8 mouse cellular contexts compared by ENCODE assay signal in the genomic region with DNA sequence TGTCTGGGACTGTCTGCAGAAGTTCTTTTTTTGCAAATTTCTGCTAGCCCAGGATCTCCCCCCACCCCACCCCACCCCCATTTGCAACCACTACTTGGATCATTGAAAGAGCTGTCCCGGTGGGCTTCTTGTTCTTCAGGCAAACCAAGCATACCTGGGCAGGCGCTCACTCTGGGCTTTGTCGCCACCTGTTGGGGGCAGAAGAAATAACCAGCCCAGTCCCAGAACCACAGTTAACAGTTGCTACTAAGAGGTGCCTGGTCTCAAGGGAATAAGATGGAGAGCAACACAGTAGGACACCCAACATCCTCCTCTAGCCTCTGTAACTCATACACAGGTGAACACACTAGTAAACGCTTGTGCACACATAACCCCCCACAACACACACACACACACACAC. TPM values are rescaled to one million over a fixed set of nuclear protein-coding genes. Genes with fewer than 3 reads are reported as not detected.
A peak's percentile ranks its signal among the peaks of the same experiment; 100 is the strongest.
DNase-seq lines count a peak whose midpoint lies in the region; ATAC-seq and TF ChIP-seq lines count a peak whose summit lies in the region.

No protein-coding gene starts in this region.

- peak; percentile 63 for TF ChIP-seq CTCF in heart, adult 2 months (IDR thresholded peaks at IDR 0.05)

- H3K4me3 ChIP-seq in heart, adult 2 months: no peak overlapping the region
- H3K4me3 ChIP-seq in heart, embryonic 10.5 days: no peak overlapping the region

- intact Hi-C loops in heart, adult 2 months (cut with DNase I): loop anchor here (2.0 kb wide), 1 partner anchor 250 kb away; no protein-coding TSS in a partner anchor

- peak in 1 of 2 experiments; percentile 35 for DNase-seq in heart, adult 2 months
- no peak for DNase-seq in heart, embryonic 10.5 days (ENCODE audit: low spot score)
- DNase-seq in right cerebral cortex, adult 2 months (ENCODE audit: low spot score in 2 of 2): peak; percentile 45 to 60
- DNase-seq in right cerebral cortex, adult 18-20 months: no peak
- DNase-seq in cerebellum, adult 11-12 months: peak; percentile 38

- peaks cover 14% of the 10 kb centered on the region for H3K27me3 ChIP-seq in heart, adult 2 months (ENCODE audit: control insufficient read depth, insufficient read depth, low read length)
- peaks cover 81% of the 10 kb centered on the region for H3K27me3 ChIP-seq in heart, embryonic 10.5 days (ENCODE audit: insufficient read depth, poor library complexity, severe bottlenecking)

- 0% methylated on average over 4 of the region's 4 CpGs for WGBS in heart, adult 2 months
- 2% methylated on average over 4 of the region's 4 CpGs for WGBS in heart, embryonic 10.5 days

- H3K27ac ChIP-seq in heart, adult 2 months: no peak overlapping the region
- H3K27ac ChIP-seq in heart, embryonic 10.5 days: no peak overlapping the region

- TF ChIP-seq POLR2A in heart, adult 2 months (IDR thresholded peaks at IDR 0.05; ENCODE audit: insufficient read depth, low read depth, low read length): no peak

- no peak overlapping the region for H3K9ac ChIP-seq in heart, adult 2 months (ENCODE audit: low read depth, low read length)

- H3K79me2 ChIP-seq in heart, adult 2 months (replicated peaks; ENCODE audit: control insufficient read depth, insufficient read depth, low read length): no peaks in the 10 kb centered on the region

- peak; percentile 61 for ATAC-seq in granulocyte monocyte progenitor cell, adult 5-6 weeks (replicated peaks; ENCODE audit: poor library complexity, severe bottlenecking)
- ATAC-seq in megakaryocyte progenitor cell, adult 5-6 weeks (replicated peaks; ENCODE audit: poor library complexity): peak; percentile 71
- no peak for ATAC-seq in inflammation-experienced regulatory T-cells, adult 6 months

- H3K36me3 ChIP-seq in heart, adult 2 months (ENCODE audit: control insufficient read depth, insufficient read depth, low read length): no peaks in the 10 kb centered on the region
- no peaks in the 10 kb centered on the region for H3K36me3 ChIP-seq in heart, embryonic 10.5 days

- no peaks in the 10 kb centered on the region for H3K4me1 ChIP-seq in heart, adult 2 months (ENCODE audit: control insufficient read depth, insufficient read depth, low read length)
- H3K4me1 ChIP-seq in heart, embryonic 10.5 days: peaks cover 19% of the 10 kb centered on the region

- no peaks in the 10 kb centered on the region for H3K9me3 ChIP-seq in heart, embryonic 10.5 days

- no peak for TF ChIP-seq EP300 in heart, adult 2 months (IDR thresholded peaks at IDR 0.05; ENCODE audit: insufficient read depth, low read depth, low read length)

RNA-seq across cellular contexts. Expression of gene Wnt7a, which starts 3.7 kb away (rescaled TPM):
- not detected for total RNA-seq in heart, adult 2 months (2021)
- not detected in 2 replicates for polyA plus RNA-seq in heart, adult 2 months (2012; rRNA removed)
- polyA plus RNA-seq in heart, embryonic 10.5 days (2016; fragmentation: Nextera tagmentation; extraction: Ambion mirVana): 0.39 and 0.70 TPM in 2 replicates
- not detected in 2 replicates for total RNA-seq in granulocyte monocyte progenitor cell, adult 5-6 weeks (2014; fragmentation: Nextera tagmentation)
- not detected in 2 replicates for total RNA-seq in granulocyte monocyte progenitor cell, adult 5-6 weeks (2017)
- not detected in 2 replicates for total RNA-seq in megakaryocyte progenitor cell, adult 5-6 weeks (2015)
- total RNA-seq in megakaryocyte progenitor cell, adult 5-6 weeks (2017): not detected in 2 replicates
- not detected for polyA plus RNA-seq in inflammation-experienced regulatory T-cells, adult 6 months (2017; shearing (Covaris generic))

RNA-seq across cellular contexts. Expression of gene Chchd4, which starts 58.5 kb away (rescaled TPM):
- total RNA-seq in heart, adult 2 months (2021): 10 to 100 TPM; 15.3 to 17.0 TPM
- polyA plus RNA-seq in heart, adult 2 months (2012; rRNA removed): 8.7 and 12.8 TPM in 2 replicates
- polyA plus RNA-seq in heart, embryonic 10.5 days (2016; fragmentation: Nextera tagmentation; extraction: Ambion mirVana): 40.7 and 42.5 TPM in 2 replicates
- total RNA-seq in granulocyte monocyte progenitor cell, adult 5-6 weeks (2014; fragmentation: Nextera tagmentation): 23.4 and 30.7 TPM in 2 replicates
- total RNA-seq in granulocyte monocyte progenitor cell, adult 5-6 weeks (2017): 24.6 and 24.9 TPM in 2 replicates
- 25.5 and 28.2 TPM in 2 replicates for total RNA-seq in megakaryocyte progenitor cell, adult 5-6 weeks (2015)
- 24.3 TPM in 2 replicates for total RNA-seq in megakaryocyte progenitor cell, adult 5-6 weeks (2017)
- polyA plus RNA-seq in inflammation-experienced regulatory T-cells, adult 6 months (2017; shearing (Covaris generic)): 10 to 100 TPM in 2 of 3 experiments, 1 to 10 TPM in 1; 9.8 to 11.3 (median 10.6) TPM

RNA-seq across cellular contexts. Expression of gene Tmem43, which starts 58.6 kb away (rescaled TPM):
- total RNA-seq in heart, adult 2 months (2021): 10 to 100 TPM; 23.1 to 24.4 TPM
- 29.8 and 34.0 TPM in 2 replicates for polyA plus RNA-seq in heart, adult 2 months (2012; rRNA removed)
- 36.7 and 41.6 TPM in 2 replicates for polyA plus RNA-seq in heart, embryonic 10.5 days (2016; fragmentation: Nextera tagmentation; extraction: Ambion mirVana)
- total RNA-seq in granulocyte monocyte progenitor cell, adult 5-6 weeks (2014; fragmentation: Nextera tagmentation): 63.2 and 76.0 TPM in 2 replicates
- total RNA-seq in granulocyte monocyte progenitor cell, adult 5-6 weeks (2017): 59.3 and 77.7 TPM in 2 replicates
- 53.7 and 59.0 TPM in 2 replicates for total RNA-seq in megakaryocyte progenitor cell, adult 5-6 weeks (2015)
- total RNA-seq in megakaryocyte progenitor cell, adult 5-6 weeks (2017): 58.1 and 70.3 TPM in 2 replicates
- 10 to 100 TPM; 38.6 to 55.4 (median 48.3) TPM for polyA plus RNA-seq in inflammation-experienced regulatory T-cells, adult 6 months (2017; shearing (Covaris generic))

Comparison
In these comparisons a context has a peak if more than half of its experiments do, and no peak if none do; other contexts are left out.
1. DNase-seq: peak in right cerebral cortex, adult 2 months (2 of 2) and cerebellum, adult 11-12 months (single experiment); none in heart, embryonic 10.5 days (single experiment) and right cerebral cortex, adult 18-20 months (single experiment).